Mouse (Mus musculus): ENCODE data around the gene Mapkap1. TPM values are rescaled to one million over a fixed set of nuclear protein-coding genes. Genes with fewer than 3 reads are reported as not detected.

Mapkap1 gene
- polyA plus RNA-seq, 1 experiment from 2014 or later = 122 TPM

Other genes starting within 250 kb of the Mapkap1 start
- gene Pbx3, start 33.6 kb upstream of the Mapkap1 start, polyA plus RNA-seq (2016; fragmentation: Nextera tagmentation; extraction: Ambion mirVana) = 36.8 and 41.4 TPM in 2 replicates

Data from embryonic facial prominence, embryonic 12.5 days (tissue).